Mouse (Mus musculus) layer of hippocampus, postnatal 10 days (tissue): ENCODE data around the gene Akirin2. TPM values are rescaled to one million over a fixed set of nuclear protein-coding genes. Genes with fewer than 3 reads are reported as not detected.
"Not testable (repeated sequence)": the region's sequence is repeated elsewhere in the genome, so short reads cannot be mapped to it uniquely, and the experiment has no call there.

Experiments used
- DNase-seq, 2 experiments: peaks; one replicate each; pipeline ENCODE4 v3.0.0; 2021; ENCODE audit warnings: low spot score in 2 of 2
- long read RNA-seq: library from polyadenylated mRNA; stranded (forward); transcript quantifications from one replicate; pipeline ENCODE4 v2.0.0, GENCODE M21; 2023
- total RNA-seq, 2 experiments: library from RNA; stranded (reverse); gene quantifications; 2 replicates each; pipeline ENCODE4 v1.2.3; 2021

The Akirin2 gene
- 100 to 1,000 TPM in 1 of 2 experiments, 10 to 100 TPM in 1; 93.9 to 110 TPM for total RNA-seq
- long read RNA-seq, transcript Akirin2-201 (5 exons, 1,397 nt), result major isoform, 72 of 74 reads
- long read RNA-seq, partial matches to known transcripts, result 2 of 74 reads
- long read RNA-seq, other reads (novel, unspliced or antisense), result 0 of 74 reads

GRCm38 (mm10) chr4:34550748-34551097 is at the start of gene Akirin2:
Akirin2 (plus strand) TSS chr4:34550937.
- no peak for DNase-seq

GRCm38 (mm10) chr4:34510305-34510704 is 40.4 kb upstream of the Akirin2 start:
- DNase-seq, result no peak

- no peak for DNase-seq
These were observed 27.9 kb upstream of the Akirin2 start for GRCm38 (mm10) chr4:34522846-34523245.

- no peak for DNase-seq
These were observed 27.2 kb upstream of the Akirin2 start for GRCm38 (mm10) chr4:34523586-34523985.

- no peak for DNase-seq
These were observed 24.0 kb upstream of the Akirin2 start for GRCm38 (mm10) chr4:34526771-34527170.

- no peak for DNase-seq
These were observed 22.2 kb upstream of the Akirin2 start for GRCm38 (mm10) chr4:34528430-34529100.

- DNase-seq, result no peak
These were observed 21.4 kb upstream of the Akirin2 start for GRCm38 (mm10) chr4:34529379-34529778.

- DNase-seq, result no peak
These were observed 20.8 kb upstream of the Akirin2 start for GRCm38 (mm10) chr4:34529941-34530340.

- peak; percentile 94 to 97 for DNase-seq
These were observed 573 bp upstream of the Akirin2 start for GRCm38 (mm10) chr4:34549981-34550747.

- peak; percentile 48 to 64 for DNase-seq
These were observed 517 bp downstream of the Akirin2 start for GRCm38 (mm10) chr4:34551098-34551809.

- DNase-seq, result no peak
These were observed 1.2 kb downstream of the Akirin2 start for GRCm38 (mm10) chr4:34551966-34552365.

GRCm38 (mm10) chr4:34554596-34554995 is 3.9 kb downstream of the Akirin2 start:
- no peak for DNase-seq

GRCm38 (mm10) chr4:34555604-34556003 is 4.9 kb downstream of the Akirin2 start:
- no peak for DNase-seq

GRCm38 (mm10) chr4:34556183-34556582 is 5.4 kb downstream of the Akirin2 start:
- DNase-seq, result no peak

GRCm38 (mm10) chr4:34560971-34561370 is 10.2 kb downstream of the Akirin2 start:
- DNase-seq, result no peak

GRCm38 (mm10) chr4:34566226-34566625 is 15.5 kb downstream of the Akirin2 start:
- no peak for DNase-seq

GRCm38 (mm10) chr4:34572876-34573275 is 22.1 kb downstream of the Akirin2 start:
- DNase-seq, result no peak

GRCm38 (mm10) chr4:34577028-34577427 is 26.3 kb downstream of the Akirin2 start:
- no peak for DNase-seq

GRCm38 (mm10) chr4:34579215-34579614 is 28.5 kb downstream of the Akirin2 start:
- DNase-seq, result no peak

- not testable (repeated sequence) for DNase-seq
These were observed 30.8 kb downstream of the Akirin2 start for GRCm38 (mm10) chr4:34581489-34581888.

- DNase-seq, result no peak
These were observed 31.3 kb downstream of the Akirin2 start for GRCm38 (mm10) chr4:34581990-34582389.

- DNase-seq, result no peak
These were observed 31.7 kb downstream of the Akirin2 start for GRCm38 (mm10) chr4:34582476-34582875.
